Mouse (Mus musculus): ENCODE measurements around the gene Gdf2.

Gene Gdf2

DNA sequence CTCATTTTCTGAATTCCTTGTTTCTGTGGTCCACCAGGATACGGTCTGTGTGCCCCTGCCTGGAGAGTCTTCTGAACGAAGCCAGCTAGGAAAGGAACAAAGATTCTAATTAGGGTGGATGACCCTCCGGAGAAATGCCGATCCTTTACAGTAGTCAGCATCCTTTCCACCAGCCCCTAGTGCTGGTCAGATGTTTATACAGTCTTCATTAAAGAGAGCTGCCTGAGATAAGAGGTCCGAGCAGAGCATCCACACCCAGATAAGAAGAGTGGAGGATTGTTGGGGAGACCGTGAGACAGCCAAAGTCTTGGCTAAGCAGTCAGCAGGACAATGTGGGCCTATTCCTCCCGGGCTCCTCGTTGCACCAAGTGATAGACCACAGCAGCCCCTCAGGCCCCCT is at the start of gene Gdf2:
Gdf2 (plus strand) TSS at position 301 of the 400 bp plus-strand sequence.
- DNase-seq = no peak

DNA sequence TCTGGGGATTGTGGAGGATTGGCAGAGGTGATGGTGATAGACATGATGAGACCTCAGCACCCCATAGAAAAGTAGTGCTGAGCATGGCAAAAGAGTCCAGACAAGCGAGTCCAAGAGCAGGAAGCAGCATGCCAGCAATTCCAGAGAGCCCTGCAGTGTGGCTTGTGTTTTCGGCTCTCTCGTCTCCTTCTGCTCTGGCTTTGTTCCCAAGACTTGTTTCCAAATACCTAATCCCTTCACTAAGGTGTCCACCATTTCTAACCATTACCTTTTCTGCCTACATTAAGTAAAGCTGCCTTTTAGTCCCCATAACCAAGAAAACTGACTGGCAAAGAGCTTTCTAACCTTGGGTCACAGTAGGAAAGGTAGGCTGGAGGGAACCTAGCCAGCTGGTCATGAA is 49.3 kb upstream of the Gdf2 start:
- no peak for DNase-seq

DNA sequence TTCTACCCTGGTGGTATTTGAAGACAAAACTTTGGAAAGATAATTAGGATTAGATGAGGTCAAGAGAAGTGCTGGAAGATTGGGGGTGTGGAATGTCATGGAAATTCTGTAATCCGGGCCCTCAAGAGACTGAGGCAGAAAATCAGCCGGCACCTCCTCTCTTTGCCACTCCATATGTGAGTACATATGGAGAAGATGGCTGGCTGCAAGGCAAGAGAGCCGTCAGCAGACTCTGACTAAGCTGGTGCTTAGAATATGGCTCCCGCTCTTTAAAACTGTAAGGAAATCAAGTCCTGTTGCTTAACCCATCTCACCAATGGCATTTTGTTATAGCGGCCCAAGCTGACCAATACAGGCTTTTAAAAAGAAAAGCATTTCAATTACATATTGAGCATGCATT is 45.1 kb upstream of the Gdf2 start:
- no peak for DNase-seq

DNA sequence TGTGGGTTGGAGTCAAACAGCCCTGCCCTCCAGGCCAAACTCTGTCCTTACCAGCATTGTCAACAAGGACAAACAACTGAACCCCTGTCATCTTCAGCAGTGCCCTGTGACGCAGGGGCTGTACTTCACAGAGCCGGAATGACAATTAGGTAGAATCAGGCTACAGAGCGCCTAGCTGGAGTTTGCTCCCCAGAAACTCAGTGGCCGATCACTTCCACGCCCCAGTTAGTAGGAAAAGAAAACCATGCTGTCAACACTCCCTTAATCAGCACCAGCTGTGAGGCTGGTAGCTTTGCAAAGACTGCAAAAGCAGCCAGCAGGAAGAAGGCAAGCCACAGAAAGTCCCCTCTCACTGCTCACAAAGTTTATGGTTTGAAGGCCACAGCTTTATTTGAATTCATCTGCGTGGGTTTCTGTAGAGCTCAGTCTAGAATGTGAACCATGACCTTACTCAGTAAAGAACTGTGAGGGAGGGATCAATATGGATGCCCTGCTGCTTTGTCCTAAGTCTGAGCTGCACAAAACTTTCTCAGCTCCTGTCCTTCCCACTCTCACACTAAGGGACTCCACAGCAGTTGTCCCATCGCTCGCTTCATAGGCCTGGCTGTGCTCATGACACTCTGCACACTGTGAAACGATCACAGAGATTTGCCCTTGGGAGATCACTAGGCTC is 44.1 kb upstream of the Gdf2 start:
- DNase-seq = no peak

DNA sequence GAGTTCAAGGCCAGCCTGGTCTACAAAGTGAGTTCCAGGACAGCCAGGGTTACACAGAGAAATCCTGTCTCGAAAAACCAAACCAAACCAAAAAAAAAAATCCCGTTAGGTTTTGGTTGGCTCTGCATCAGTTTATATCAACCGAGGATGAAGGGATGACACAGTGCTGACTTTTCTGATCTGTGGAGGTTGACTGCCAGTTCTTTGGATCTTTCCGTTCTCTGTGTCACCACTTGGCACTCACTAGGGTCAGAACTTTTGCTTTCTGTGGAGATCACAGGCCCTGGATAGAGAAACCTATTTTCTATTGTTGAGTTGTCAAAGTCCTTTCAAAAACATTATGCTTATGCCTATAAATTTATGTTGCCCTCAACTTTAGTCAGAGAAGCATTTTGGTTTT is 38.1 kb upstream of the Gdf2 start:
- no peak for DNase-seq

DNA sequence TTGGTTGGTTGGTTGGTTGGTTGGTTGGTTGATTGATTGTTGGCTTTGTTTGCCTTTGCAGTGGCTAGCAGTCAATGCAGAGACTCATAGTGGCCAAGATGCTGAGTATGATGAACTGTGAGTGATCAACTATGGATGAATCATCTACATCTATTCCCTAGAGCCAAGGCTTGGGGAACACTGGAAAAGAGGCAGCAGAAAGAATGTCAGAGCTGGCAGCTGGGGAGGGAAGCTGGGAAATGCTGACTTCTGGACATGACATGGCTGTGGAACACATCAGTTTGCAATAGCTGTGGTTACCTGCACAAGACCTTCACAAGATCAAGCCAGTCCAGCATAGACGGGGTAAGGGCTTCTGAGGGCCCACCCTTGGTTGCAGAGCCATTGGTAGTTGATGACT is 37.6 kb upstream of the Gdf2 start:
- DNase-seq = no peak

DNA sequence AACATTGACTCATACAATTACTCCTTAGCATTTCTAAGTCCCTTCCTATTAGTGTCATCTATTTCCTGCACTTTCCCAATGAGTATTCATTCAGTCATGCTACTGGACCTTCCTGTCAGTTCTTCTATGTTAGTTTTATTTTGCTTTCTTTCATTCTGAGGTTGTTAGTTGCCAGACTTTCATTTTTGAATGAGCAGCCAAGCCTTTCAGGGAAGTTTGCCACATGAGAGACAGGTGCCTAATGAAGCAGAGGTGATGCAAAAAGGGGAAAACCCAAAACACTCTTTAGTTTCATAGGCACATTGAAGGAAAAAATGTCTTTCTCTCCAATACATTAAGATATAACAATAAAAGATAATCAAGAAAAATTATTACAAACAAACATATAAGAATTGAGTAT is 36.0 kb upstream of the Gdf2 start:
- DNase-seq = no peak

DNA sequence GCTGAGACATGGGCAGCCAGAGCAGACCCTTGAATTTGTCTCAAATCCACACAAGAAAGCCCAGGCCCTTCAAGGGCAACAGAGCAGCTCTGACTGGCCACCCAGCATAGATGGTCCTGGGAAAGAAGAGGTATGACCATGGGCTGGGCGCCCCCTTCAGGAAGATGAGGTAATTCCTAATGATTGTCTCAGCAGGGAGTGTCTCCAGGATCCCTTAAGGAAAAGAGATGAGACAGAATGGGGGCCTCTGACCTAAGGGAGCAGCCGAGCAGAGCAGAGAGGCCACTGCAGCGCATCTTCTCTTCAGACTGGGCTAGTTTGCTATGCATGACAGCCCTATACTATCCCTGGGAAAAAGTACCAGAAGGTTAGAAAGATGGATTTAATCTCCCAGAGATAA is 27.1 kb upstream of the Gdf2 start:
- no peak for DNase-seq

DNA sequence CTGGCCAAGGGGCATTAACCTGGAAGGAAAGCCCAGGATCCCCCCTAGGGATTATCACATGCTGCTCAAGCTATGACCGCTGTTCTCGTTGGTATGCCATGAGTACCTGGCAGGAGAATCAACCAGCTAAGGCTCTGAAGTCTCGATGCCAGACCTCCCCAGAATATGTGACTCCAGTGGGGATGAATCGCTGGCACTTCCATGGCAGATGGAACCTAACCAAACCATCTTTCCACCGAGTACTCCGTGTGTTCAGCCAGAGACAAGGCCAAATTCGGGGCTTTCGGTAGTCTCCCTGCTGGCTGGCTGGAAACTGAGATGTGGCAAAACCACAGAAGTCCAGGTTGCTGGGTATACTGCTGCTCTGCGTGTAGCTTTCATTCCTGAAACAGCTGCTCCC is 26.6 kb upstream of the Gdf2 start:
- DNase-seq = no peak

DNA sequence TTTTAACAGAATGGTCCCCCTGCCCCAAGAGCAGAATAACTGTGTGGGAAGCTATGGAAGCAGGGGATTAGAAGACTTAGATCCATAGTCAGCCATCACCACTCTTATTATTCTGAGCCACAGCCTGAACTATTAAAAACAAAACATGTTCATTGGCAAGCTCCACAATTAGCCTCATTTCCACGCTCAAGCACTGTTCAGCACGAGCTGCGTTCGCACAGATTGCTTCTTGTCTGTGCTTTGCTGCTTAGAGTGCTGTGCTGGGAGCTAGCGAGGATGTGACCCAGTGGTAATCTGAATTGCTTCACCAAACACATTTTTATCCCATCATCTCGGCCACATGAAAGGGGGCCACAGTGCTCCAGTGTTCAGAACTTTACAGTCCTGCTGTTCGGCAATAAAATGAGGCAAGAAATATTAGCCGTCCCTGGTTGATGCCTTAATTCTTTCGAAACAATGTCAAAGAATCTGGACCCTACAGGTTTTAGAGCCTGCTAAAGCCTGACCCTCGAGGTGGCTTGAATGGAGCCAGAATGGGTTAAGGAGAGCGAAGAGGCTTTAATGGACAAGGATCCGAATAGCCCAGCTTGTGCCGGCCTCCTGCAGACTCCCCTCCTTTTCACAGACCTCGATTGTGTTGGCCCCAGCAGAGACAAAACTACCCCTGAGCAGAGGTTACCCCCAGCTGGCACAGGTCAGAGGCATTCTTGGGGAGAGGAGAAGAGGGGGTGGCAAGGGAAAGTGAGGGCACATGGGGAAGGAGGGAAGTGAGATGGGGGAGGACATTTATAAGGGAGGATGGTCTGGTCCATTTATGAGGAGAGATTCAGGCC is 19.9 kb upstream of the Gdf2 start:
- DNase-seq = no peak

DNA sequence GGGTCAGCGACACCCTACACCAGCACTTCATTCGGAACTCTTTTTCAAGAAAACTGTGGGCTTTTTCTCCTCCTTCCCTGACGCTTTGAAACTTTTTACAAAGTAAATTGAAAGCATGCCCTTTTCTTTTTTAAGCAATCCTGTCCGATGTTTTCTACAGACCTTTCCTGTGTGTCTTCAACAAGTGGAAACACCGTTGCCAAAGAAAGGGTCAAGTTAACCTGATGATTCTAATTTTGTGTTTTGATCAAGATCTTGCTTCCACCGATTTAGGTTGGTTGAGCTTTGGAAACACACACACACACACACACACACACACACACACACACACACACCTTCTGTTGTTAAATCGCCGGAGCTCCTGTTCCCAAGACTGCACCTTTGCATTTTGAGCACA is 18.1 kb upstream of the Gdf2 start:
- DNase-seq = no peak

DNA sequence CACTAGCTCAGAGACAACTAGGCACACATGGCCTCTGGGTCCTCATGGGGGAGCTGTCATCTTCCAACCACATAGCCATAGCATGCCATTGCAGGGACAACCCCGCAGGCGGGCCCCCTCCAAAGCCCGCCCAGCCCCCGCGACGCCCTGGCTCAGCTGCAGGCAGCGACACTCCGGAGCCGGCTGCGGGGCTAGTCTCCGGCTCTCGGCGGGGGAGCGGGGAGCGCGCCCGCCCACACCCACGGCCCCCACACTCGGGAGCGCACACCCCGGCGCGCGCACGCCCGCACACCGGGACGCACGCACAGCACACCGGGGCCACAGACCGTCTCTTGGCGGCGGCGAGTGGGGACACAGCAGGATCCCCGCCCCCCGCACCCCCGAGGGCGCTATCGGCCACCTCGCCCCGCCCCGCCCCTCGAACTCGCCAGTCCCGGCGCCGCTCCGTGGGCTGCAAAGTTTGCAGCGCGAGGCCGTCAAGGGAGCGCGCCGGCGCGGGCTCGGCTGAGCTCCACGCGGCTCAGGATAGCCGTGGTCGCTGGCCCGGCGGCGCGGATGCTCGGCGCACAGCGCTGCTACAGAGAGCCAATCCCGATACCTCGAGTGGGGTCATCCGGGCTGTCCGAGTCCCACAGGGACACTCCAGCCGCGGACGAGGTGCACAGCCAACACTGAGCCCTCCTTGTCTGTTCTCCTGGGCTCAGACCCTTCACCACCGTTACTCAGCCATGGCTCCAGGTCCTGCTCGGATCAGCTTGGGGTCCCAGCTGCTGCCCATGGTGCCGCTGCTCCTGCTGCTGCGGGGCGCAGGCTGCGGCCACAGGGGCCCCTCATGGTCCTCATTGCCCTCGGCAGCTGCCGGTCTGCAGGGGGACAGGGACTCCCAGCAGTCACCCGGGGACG is 17.4 kb upstream of the Gdf2 start, which contains the start of gene Gdf10:
Gdf10 (plus strand) TSS at position 420 of the 903 bp plus-strand sequence.
- DNase-seq = no peak

DNA sequence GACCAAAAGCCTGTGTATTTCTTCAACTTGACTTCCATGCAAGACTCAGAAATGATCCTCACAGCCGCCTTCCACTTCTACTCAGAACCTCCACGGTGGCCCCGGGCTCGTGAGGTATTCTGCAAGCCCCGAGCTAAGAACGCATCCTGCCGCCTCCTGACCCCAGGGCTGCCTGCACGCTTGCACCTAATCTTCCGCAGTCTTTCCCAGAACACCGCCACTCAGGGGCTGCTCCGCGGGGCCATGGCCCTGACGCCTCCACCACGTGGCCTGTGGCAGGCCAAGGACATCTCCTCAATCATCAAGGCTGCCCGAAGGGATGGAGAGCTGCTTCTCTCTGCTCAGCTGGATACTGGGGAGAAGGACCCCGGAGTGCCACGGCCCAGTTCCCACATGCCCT is 9.0 kb upstream of the Gdf2 start:
- no peak for DNase-seq

DNA sequence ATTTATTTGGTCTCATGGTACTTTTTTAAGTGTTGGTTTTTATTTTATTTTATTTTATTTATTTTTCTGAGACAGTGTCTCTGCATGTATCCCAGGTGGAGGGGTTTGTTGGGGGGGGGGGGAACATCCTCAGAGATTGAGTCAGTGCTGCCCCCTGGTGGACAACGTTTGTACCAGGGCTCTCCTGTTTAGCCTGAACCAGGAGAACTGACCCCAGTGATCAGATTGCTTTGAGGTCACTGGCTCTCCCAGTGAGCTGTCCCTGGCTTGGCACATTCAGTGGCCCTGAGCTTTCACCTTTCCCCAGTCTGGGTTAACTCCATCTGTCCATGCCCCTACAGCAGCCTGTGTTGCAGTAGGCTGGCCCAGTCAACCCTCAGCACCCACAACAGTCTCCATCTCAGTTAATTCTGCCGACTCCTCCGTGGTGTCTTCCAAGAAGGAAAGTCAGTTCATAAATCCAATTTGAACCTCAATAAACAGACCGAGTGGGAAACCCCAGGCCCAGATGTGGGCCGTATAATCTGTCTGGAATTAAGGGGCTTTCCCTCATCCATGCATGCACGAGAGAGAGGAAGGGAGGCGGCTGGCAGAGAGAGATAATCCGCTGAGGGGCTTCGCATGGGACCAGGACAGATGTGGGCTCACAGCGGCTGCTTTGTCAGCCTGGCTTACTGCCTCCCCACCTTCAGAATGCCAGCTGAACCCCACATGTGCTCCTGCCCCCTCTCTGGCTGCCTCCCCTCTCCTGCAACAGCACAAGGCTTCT is 7.7 kb upstream of the Gdf2 start:
- peak in 1 of 2 experiments; percentile 29 for DNase-seq

DNA sequence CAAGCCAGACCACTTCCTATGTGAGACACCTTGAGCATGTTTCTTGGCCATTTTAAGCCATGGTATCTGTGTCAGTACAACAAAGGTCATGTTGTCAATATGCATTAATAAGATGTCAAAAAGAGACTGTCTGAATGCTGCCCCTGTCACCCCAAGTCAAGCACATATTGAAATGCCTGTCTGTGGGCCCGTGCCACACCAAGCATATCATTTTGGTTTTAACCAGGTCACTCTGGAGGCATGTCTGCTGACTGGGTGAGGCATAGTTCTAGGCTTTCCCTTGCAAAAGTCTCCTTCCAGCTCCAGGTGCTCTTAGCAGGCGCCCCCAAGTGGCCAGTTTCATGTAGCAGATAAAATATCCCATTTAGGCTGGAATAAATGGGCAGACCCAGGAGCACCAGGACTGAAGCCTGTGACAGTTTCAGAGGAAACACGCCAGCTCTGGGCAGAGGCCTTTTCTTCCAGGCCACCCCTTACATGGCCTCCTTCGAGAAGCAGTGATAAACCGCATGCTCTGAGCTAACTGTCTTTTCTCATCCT is 7.0 kb upstream of the Gdf2 start:
- DNase-seq = no peak

DNA sequence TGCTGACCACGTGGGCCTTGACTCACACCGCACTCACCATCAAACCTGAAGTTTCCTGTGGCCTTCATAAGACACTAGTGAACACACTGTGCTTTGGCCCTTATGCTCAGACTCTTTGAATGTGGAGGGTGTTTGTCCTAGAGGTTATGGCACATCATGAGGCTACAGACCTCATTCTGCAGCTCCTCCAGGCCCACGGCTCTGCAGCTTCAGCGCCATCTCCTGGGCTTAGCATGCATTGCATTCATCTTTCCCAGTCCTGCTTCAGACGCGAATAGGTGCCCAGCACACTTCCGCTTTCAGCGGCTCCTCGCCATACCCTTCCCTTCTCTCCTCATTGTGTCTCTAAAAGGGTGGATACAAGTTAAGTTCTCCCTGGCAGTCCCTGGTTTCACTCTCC is 1.7 kb upstream of the Gdf2 start:
- DNase-seq = no peak

DNA sequence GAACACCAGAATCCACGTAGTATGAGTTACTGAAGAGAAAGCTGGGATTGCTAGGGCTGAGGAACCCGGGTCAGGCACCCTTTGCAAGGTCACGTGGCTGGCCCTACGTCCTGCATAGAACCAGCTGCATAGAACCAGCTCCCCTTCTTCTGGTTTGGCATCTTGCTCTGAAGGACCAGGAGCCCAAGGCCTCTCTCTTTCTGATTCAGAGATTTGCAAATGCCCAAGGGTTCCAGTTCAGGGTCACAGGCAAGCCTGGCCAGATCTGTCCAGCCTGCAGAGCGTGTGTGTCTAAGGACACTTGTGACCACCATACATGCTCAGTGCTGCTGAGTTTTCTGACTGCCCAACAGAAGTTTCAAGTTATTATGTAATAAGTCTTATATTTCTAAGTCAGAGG is 1.4 kb downstream of the Gdf2 start:
- DNase-seq = no peak

DNA sequence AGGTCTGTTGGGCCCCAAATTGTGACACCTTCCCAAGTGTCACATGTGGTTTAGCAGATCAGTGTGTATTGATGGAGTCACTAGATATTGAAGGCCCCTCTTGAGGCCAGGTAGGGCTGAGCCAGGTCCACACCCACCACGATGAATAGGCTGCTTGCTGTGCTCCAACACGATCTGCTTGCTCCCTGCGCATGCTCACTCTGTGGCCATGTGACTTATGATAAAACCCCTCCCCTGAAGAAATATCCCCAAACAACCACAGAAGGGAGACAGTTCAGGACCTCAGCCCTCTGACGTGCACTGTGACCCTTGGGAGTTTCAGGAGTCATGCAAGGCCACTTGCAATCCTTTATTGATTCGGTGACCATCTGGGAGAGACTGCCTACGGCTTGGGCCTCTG is 5.3 kb downstream of the Gdf2 start:
- DNase-seq = no peak

DNA sequence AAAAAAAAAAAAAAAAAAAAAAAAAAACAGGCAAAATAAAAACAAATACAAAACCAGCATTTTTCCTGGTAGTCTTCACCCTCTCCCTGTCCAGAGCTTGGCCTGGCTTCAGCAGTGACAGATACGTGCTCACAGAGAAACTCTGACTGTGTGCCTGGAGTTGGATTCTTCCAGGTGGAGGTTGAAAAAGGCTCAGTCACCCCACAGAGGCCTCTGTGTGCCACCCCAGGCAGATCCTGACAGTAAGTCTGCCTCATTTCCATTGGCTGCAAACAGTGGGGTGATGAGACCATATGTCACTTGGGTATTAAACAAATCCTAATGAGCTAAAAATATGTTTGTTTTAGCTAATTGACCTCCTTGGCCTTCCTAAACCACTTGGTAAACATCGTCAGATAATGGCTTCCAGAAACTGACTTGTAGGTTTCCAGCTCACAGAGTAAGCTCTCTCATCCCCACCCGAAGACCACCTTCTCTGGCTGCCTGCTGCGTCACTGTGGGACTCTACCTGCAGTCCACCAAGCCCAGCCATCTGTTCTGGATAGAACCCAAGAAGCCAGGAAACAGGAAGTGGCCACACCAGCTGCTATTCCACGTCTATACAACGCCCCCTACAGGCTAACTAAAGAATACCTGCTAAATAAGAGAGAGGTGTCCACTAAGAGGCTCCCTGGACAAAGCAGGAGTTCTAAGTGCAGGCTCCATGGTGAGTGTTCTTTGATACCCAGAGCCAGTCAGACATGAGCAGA is 11.6 kb downstream of the Gdf2 start:
- no peak for DNase-seq

DNA sequence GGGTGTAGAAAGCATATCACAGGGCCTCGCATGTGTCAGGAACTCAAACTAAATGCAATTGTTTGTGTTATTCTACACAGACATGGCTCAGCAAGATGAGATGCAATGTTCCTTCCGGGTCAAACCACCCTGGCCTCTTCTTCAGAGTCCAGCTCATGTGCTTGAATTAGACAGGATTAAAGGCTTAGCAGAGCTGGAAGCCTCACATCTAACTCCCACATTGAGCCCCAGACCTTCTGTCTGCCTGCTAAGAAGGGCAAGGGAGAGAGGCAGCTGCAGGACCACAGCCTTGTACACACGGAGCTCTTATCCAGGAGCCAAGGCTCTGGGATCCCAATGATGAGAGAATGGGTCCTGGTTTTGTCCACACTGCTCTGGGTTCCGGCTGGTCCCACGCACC is 12.9 kb downstream of the Gdf2 start, which contains the start of gene Rbp3:
Rbp3 (plus strand) TSS at position 243 of the 400 bp plus-strand sequence.
- DNase-seq = no peak

DNA sequence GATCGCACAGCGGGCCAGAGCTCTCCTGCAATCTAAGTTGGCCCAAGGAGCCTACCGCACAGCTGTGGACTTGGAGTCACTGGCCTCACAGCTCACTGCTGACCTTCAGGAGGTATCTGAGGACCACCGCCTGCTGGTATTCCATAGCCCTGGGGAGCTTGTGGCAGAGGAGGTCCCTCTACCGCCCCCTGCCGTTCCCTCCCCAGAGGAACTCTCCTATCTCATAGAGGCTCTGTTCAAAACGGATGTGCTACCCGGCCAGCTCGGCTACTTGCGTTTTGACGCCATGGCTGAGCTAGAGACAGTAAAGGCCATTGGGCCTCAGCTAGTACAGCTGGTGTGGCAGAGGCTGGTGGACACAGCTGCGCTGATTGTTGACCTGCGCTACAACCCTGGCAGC is 15.2 kb downstream of the Gdf2 start:
- no peak for DNase-seq

DNA sequence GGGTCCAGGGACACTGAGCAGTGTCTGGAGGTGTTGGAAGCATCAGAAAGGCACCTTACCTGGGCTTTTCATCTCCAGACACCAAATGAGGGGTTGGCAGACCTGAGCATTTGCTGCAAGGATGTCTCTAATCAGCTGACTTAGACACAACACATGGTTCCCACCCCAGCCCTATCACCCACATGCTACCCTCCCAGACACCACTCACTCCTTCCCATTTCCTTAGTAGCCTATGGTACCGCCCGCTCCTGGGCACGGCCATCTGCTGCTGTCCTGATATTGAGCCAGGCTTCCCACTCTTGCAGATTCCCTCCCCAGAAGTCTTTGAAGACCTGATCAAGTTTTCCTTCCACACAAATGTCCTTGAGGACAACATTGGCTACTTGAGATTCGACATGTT is 17.3 kb downstream of the Gdf2 start:
- DNase-seq = no peak
